Mouse (Mus musculus) ES-E14 (cell line): ENCODE measurements around the gene Serinc2. TPM values are rescaled to one million over a fixed set of nuclear protein-coding genes. Genes with fewer than 3 reads are reported as not detected.

Experiments used
- DNase-seq: peaks from one replicate; pipeline ENCODE4 v3.0.0-alpha.2; 2013; ENCODE audit warnings: low read depth, low spot score
- H3K27ac ChIP-seq: 2 replicates; pipeline ENCODE4 v1.5.1; 2012; ENCODE audit warnings: low read depth, mild to moderate bottlenecking, low read length, moderate library complexity, mixed read lengths; ENCODE audit not compliant: poor library complexity, insufficient read depth, severe bottlenecking
- H3K36me3 ChIP-seq: 2 replicates; pipeline ENCODE4 v1.6.1; 2012; ENCODE audit warnings: mild to moderate bottlenecking, low read length, moderate library complexity, mixed read lengths; ENCODE audit not compliant: control insufficient read depth, poor library complexity, insufficient read depth, severe bottlenecking
- H3K4me1 ChIP-seq, 2 experiments: fragments of 150-350 bp in 1 of 2; sonication (generic) in 1 of 2; 2 replicates each; pipeline ENCODE4 v1.6.1; 2012; ENCODE audit warnings: low read length in 2 of 2, mild to moderate bottlenecking in 1 of 2, mixed read lengths in 1 of 2; ENCODE audit not compliant: control insufficient read depth in 2 of 2, insufficient read depth in 2 of 2, poor library complexity in 1 of 2
- H3K4me3 ChIP-seq, 2 experiments: fragments of 150-350 bp in 1 of 2; sonication (generic) in 1 of 2; 2 replicates each; pipeline ENCODE4 v1.5.1; 2012; ENCODE audit warnings: low read length in 2 of 2, low read depth in 1 of 2, mild to moderate bottlenecking in 1 of 2, mixed read lengths in 1 of 2; ENCODE audit not compliant: insufficient read depth in 1 of 2, poor library complexity in 1 of 2, severe bottlenecking in 1 of 2
- H3K9ac ChIP-seq: 2 replicates; pipeline ENCODE4 v1.6.1; 2012; ENCODE audit warnings: low read depth, mild to moderate bottlenecking, low read length, mixed read lengths; ENCODE audit not compliant: poor library complexity, insufficient read depth, severe bottlenecking
- H3K9me3 ChIP-seq: fragments of 150-350 bp; sonication (generic); 2 replicates; pipeline ENCODE4 v1.6.1; 2012; ENCODE audit warnings: low read depth, mild to moderate bottlenecking, low read length; ENCODE audit not compliant: control insufficient read depth, insufficient read depth
- CHD2 ChIP-seq: IDR thresholded peaks from 2 replicates; pipeline ENCODE4 v1.6.1; 2014; ENCODE audit warnings: mild to moderate bottlenecking, low read depth, low read length, inconsistent platforms
- HCFC1 ChIP-seq: IDR thresholded peaks from 2 replicates; pipeline ENCODE4 v1.6.1; 2012; ENCODE audit warnings: low read length, inconsistent platforms, borderline replicate concordance; ENCODE audit not compliant: insufficient read depth
- MAFK ChIP-seq: IDR thresholded peaks from 2 replicates; pipeline ENCODE4 v1.6.1; 2014; ENCODE audit warnings: mild to moderate bottlenecking, low read depth, low read length, inconsistent platforms; ENCODE audit not compliant: insufficient read depth
- ZC3H11A ChIP-seq: IDR thresholded peaks from 2 replicates; pipeline ENCODE4 v1.6.1; 2012; ENCODE audit warnings: low read depth, mild to moderate bottlenecking, inconsistent platforms, low read length, borderline replicate concordance
- ZNF384 ChIP-seq: IDR thresholded peaks from 2 replicates; pipeline ENCODE4 v1.6.1; 2012; ENCODE audit warnings: low read depth, low read length, inconsistent platforms
- in situ Hi-C, 2 experiments: fragments of 600-800 bp; cut with MboI; formaldehyde crosslinking; loops; one replicate each; pipeline ENCODE4 v1.15.1; 2025; ENCODE audit warnings: low sequenced_read_pairs in 2 of 2, inconsistent platforms in 1 of 2; ENCODE audit not compliant: unreplicated experiment in 2 of 2
- total RNA-seq: library from RNA; depleted of rRNA; stranded (reverse); fragments of 300-350 nt; gene quantifications from 2 replicates; pipeline ENCODE4 v1.2.3, GENCODE M21; 2012; rRNA removed

The Serinc2 gene
- total RNA-seq, 1 experiment, result 4.6 TPM

DNA sequence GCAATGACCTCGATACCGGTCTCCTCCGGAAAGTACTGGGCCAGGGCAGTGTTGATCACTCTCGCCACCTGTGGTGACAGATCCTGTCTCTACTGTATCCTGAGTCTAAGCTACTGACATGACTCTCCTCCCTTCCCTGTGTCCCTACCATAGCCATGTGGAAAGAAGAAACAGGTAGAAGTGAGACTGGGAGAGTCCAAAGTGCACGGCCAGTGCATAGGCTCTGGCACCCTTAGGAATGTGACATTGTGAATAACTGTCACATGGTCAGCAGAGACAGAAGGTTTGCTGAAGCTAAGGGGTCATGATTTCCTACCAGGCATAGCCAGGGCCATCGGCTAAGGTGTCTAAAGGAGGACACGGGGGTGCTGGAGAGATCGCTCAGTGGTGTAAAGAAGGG is 63.6 kb downstream of the Serinc2 start:
- DNase-seq, result no peak
- TF ChIP-seq ZNF384 (no peak), CHD2 (no peak), MAFK (no peak), HCFC1 (no peak), ZC3H11A (no peak)
- Histone ChIP-seq H3K9me3 (no peaks in the 10 kb centered on the region), H3K4me1 (no peaks in the 10 kb centered on the region), H3K36me3 (no peaks in the 10 kb centered on the region), H3K27ac (no peak overlapping the region), H3K4me3 (no peak overlapping the region), H3K9ac (no peak overlapping the region)
- in situ Hi-C loops, result no loop called here

GRCm38 (mm10) chr4:130213857-130214256 is 65.1 kb downstream of the Serinc2 start:
- no peak for DNase-seq
- H3K4me1 ChIP-seq, result no peaks in the 10 kb centered on the region
- TF ChIP-seq ZNF384 (no peak), MAFK (no peak), CHD2 (no peak), HCFC1 (no peak), ZC3H11A (no peak)
- H3K36me3 ChIP-seq, result no peaks in the 10 kb centered on the region
- no peaks in the 10 kb centered on the region for H3K9me3 ChIP-seq
- in situ Hi-C loops, result no loop called here
- no peak overlapping the region for H3K27ac ChIP-seq
- H3K4me3 ChIP-seq, result no peak overlapping the region
- H3K9ac ChIP-seq, result no peak overlapping the region

DNA sequence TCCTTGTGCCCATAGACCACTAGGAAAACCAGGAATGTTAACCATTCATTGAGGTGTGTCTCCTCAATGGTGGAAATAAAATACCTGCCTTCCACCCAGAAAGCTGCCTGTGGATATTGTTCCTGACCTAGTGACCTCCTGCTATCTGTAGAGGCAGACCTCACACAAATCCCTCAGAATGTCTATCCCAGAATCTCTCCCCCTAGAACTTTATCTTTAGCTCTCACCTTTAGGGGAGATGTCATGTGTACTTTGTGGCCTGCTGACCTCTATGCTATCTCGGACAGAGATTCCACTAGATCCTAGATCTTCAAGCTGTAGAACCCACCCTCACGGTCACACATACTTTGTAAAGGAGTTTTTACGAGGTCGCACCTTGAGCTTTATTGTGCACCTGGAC is 65.8 kb downstream of the Serinc2 start:
- Histone ChIP-seq H3K4me1 (no peaks in the 10 kb centered on the region), H3K9ac (no peak overlapping the region), H3K36me3 (no peaks in the 10 kb centered on the region), H3K27ac (no peak overlapping the region), H3K4me3 (no peak overlapping the region), H3K9me3 (no peaks in the 10 kb centered on the region)
- DNase-seq, result no peak
- in situ Hi-C loops, result no loop called here
- TF ChIP-seq ZC3H11A (no peak), HCFC1 (no peak), CHD2 (no peak), MAFK (no peak), ZNF384 (no peak)

DNA sequence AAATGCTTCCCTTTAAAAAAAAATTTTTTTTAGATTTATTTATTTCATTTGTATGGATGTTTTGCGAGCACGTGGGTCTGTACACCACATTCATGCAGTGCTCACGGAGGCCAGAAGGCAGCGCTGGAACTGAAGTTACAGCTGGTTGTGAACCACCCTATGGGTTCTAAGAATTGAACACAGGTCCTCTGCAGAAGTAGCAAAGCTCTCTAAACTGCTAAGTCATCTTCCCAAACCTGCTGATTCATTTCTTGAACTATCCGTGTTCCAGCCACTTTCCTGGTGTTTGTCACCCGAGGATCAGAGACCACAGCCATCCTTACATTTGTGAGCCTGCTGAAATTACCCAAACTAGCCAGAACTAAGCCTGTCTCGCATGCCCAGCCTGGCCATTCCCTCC is 66.6 kb downstream of the Serinc2 start:
- TF ChIP-seq CHD2 (no peak), MAFK (no peak), ZC3H11A (no peak), HCFC1 (no peak), ZNF384 (no peak)
- DNase-seq, result no peak
- Histone ChIP-seq H3K9me3 (no peaks in the 10 kb centered on the region), H3K4me3 (no peak overlapping the region), H3K4me1 (no peaks in the 10 kb centered on the region), H3K27ac (no peak overlapping the region), H3K36me3 (no peaks in the 10 kb centered on the region), H3K9ac (no peak overlapping the region)
- in situ Hi-C loops, result no loop called here

- Histone ChIP-seq H3K4me3 (no peak overlapping the region), H3K27ac (no peak overlapping the region)
Observed at GRCm38 (mm10) chr4:130211870-130212269, 67.1 kb downstream of the Serinc2 start.

More at GRCm38 (mm10) chr4:130211870-130212269, 67.1 kb downstream of the Serinc2 start:
- Histone ChIP-seq H3K9ac (no peak overlapping the region), H3K36me3 (no peaks in the 10 kb centered on the region), H3K4me1 (no peaks in the 10 kb centered on the region), H3K9me3 (no peaks in the 10 kb centered on the region)
- in situ Hi-C loops, result no loop called here
- DNase-seq, result no peak
- no peak for TF ChIP-seq HCFC1
- TF ChIP-seq CHD2, result no peak
- no peak for TF ChIP-seq ZNF384
- no peak for TF ChIP-seq MAFK
- no peak for TF ChIP-seq ZC3H11A

Other genes with a start within 250 kb of the Serinc2 start
- gene Col16a1, start 231.4 kb downstream of the Serinc2 start, total RNA-seq, result 3.1 and 4.9 TPM in 2 replicates
- gene Pef1, start 176.6 kb downstream of the Serinc2 start, total RNA-seq, result 25.4 and 36.2 TPM in 2 replicates
- gene Hcrtr1, start 139.8 kb downstream of the Serinc2 start, total RNA-seq, result 0.16 and 0.22 TPM in 2 replicates
- 22.5 and 43.7 TPM in 2 replicates for gene Tinagl1, start 104.1 kb downstream of the Serinc2 start, total RNA-seq
- gene Gm853, start 56.8 kb downstream of the Serinc2 start, total RNA-seq, result 0.09 and 0.53 TPM in 2 replicates
- gene Fabp3, start 29.4 kb upstream of the Serinc2 start, total RNA-seq, result 97.5 and 145 TPM in 2 replicates
- gene Gm10570, start 29.5 kb upstream of the Serinc2 start, total RNA-seq, result 0.49 TPM in 1 of 2 replicates, not detected in the other
- gene Zcchc17, start 80.7 kb upstream of the Serinc2 start, total RNA-seq, result 22.3 and 33.3 TPM in 2 replicates
- 136 and 147 TPM in 2 replicates for gene Snrnp40, start 80.9 kb upstream of the Serinc2 start, total RNA-seq